Mouse (Mus musculus): ENCODE measurements around the gene Skil. TPM values are rescaled to one million over a fixed set of nuclear protein-coding genes. Genes with fewer than 3 reads are reported as not detected.

Gene Skil
- 12.2 TPM for polyA plus RNA-seq (2014; fragmentation: Illumina TruSeq; extraction: RNeasy Lipid Tissue Mini Kit (QIAGEN cat#74804); ENCODE audit: low read depth, low replicate concordance)

GRCm38 (mm10) chr3:31094531-31095178 is at the start of gene Skil:
TSS of gene Skil (plus strand) at chr3:31095058.

GRCm38 (mm10) chr3:31149706-31150105 is 54.8 kb downstream of the Skil start, which contains the start of gene Cldn11:
TSS of gene Cldn11 (plus strand) at chr3:31149920.

Other genes starting within 250 kb of the Skil start
- 2.6 TPM for gene Gpr160, start 239.1 kb upstream of the Skil start, polyA plus RNA-seq (2014; fragmentation: Illumina TruSeq; extraction: RNeasy Lipid Tissue Mini Kit (QIAGEN cat#74804); ENCODE audit: low read depth, low replicate concordance)
- 11.0 TPM for gene Phc3, start 125.6 kb upstream of the Skil start, polyA plus RNA-seq (2014; fragmentation: Illumina TruSeq; extraction: RNeasy Lipid Tissue Mini Kit (QIAGEN cat#74804); ENCODE audit: low read depth, low replicate concordance)
- 8.1 TPM for gene Prkci, start 99.3 kb upstream of the Skil start, polyA plus RNA-seq (2014; fragmentation: Illumina TruSeq; extraction: RNeasy Lipid Tissue Mini Kit (QIAGEN cat#74804); ENCODE audit: low read depth, low replicate concordance)
- gene Cldn11, start 54.9 kb downstream of the Skil start, polyA plus RNA-seq (2014; fragmentation: Illumina TruSeq; extraction: RNeasy Lipid Tissue Mini Kit (QIAGEN cat#74804); ENCODE audit: low read depth, low replicate concordance) = 0.39 TPM
- 0.24 TPM for gene Slc7a14, start 215.3 kb downstream of the Skil start, polyA plus RNA-seq (2014; fragmentation: Illumina TruSeq; extraction: RNeasy Lipid Tissue Mini Kit (QIAGEN cat#74804); ENCODE audit: low read depth, low replicate concordance)